Mouse (Mus musculus): ENCODE measurements at regions not wholly inside any gene's neighbourhood (a gene's known extent, or its start where the extent isn't known, plus 50 kb on each side); places are given as distances from the start of the nearest gene placed in this dataset. TPM values are rescaled to one million over a fixed set of nuclear protein-coding genes. Genes with fewer than 3 reads are reported as not detected.

DNA sequence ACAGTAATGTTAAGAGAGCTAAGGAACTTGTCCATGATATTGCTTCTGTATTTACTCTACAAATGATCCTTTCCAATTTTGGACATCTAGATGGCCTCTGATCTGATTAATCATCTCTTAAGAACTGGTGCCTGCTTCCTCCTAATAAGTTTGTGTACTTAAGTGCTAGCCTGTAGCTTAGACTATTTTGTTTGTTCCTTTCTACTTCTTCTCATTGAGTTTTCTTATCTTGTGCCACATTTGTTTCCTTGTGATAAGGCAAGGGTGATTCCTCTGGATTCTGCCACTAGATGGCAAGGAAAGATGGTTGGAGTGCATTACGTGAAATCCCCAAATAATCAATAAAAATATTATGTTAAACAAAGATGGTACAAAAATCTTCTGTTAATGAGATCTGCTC is 148.0 kb downstream of the Calcrl start:
- H3K4me1 ChIP-seq: no peaks in the 10 kb centered on the region
- WGBS: 64% methylated on average over 1 of the region's 1 CpGs
- H3K9ac ChIP-seq: no peak overlapping the region
- H3K4me3 ChIP-seq (replicated peaks): no peak overlapping the region
- H3K36me3 ChIP-seq: no peaks in the 10 kb centered on the region
- no peak overlapping the region for H3K4me2 ChIP-seq
- H3K27me3 ChIP-seq (replicated peaks): no peaks in the 10 kb centered on the region
- no peak overlapping the region for H3K27ac ChIP-seq
- no peaks in the 10 kb centered on the region for H3K9me3 ChIP-seq
- no peak for ATAC-seq (ENCODE audit: insufficient read depth, low FRiP score, low read depth)

Small RNA genes lying in the stretch of these regions (microRNA-seq; reads per million reads assigned to microRNA genes)
- not detected for gene Gm25972
